In genomic region chr5:20938523-20938922, GRCm38 (mm10) we compare ENCODE assay signal across 13 mouse cellular contexts. TPM values are rescaled to one million over a fixed set of nuclear protein-coding genes. Genes with fewer than 3 reads are reported as not detected.
A peak's percentile ranks its signal among the peaks of the same experiment; 100 is the strongest.
DNase-seq lines count a peak whose midpoint lies in the region; ATAC-seq lines count a peak whose summit lies in the region.
"Had no signal": no experiment of that assay in that cellular context is flagged by ENCODE, and none has a peak within 500 bp of the region (broad histone marks: within the 10 kb centered on the region; RNA-seq: fewer than 3 reads in every experiment).

No protein-coding gene starts in this region.

- H3K9ac ChIP-seq in heart, embryonic 15.5 days, result no peak overlapping the region
- no peak overlapping the region for H3K9ac ChIP-seq in neural tube, embryonic 15.5 days (replicated peaks)
- H3K9ac ChIP-seq: hindbrain, embryonic 15.5 days; stomach, embryonic 15.5 days had no signal

- no peak overlapping the region for H3K4me3 ChIP-seq in heart, embryonic 15.5 days
- H3K4me3 ChIP-seq in brown adipose tissue, adult 24 weeks (ENCODE audit: insufficient read depth, low read depth, low read length), result no peak overlapping the region
- H3K4me3 ChIP-seq in neural tube, embryonic 15.5 days (replicated peaks), result no peak overlapping the region
- H3K4me3 ChIP-seq: hindbrain, embryonic 15.5 days; myocyte; stomach, embryonic 15.5 days had no signal

- H3K4me2 ChIP-seq in heart, embryonic 15.5 days, result peak overlapping the region; percentile 37
- H3K4me2 ChIP-seq in neural tube, embryonic 15.5 days, result no peak overlapping the region
- H3K4me2 ChIP-seq: hindbrain, embryonic 15.5 days; stomach, embryonic 15.5 days had no signal

- H3K4me1 ChIP-seq in heart, embryonic 15.5 days (replicated peaks), result peaks cover 64% of the 10 kb centered on the region
- peaks cover 34% of the 10 kb centered on the region for H3K4me1 ChIP-seq in brown adipose tissue, adult 24 weeks (ENCODE audit: control insufficient read depth, insufficient read depth, insufficient read length, low read length)
- peaks cover 19% of the 10 kb centered on the region for H3K4me1 ChIP-seq in neural tube, embryonic 15.5 days

- WGBS in heart, embryonic 15.5 days, result 45% methylated on average over 5 of the region's 5 CpGs
- 73% methylated on average over 5 of the region's 5 CpGs for WGBS in neural tube, embryonic 15.5 days

- ATAC-seq in heart, embryonic 15.5 days (replicated peaks; ENCODE audit: insufficient number of reproducible peaks, insufficient read depth, low FRiP score, low read depth), result no peak
- ATAC-seq in neural tube, embryonic 15.5 days (ENCODE audit: low FRiP score), result peak; percentile 36; the same call in 1 of the 2 replicates

- DNase-seq in heart, postnatal 14 days, result no peak
- DNase-seq in right cerebral cortex, postnatal 25 days, result peak; percentile 17
- no peak for DNase-seq in right cerebral cortex, postnatal 10 days (ENCODE audit: low spot score in 2 of 2)
- no peak for DNase-seq in spleen, postnatal 36 days (ENCODE audit: low spot score in 2 of 2)
- DNase-seq in gastrocnemius, postnatal 4 days (ENCODE audit: low spot score in 2 of 2), result no peak
- DNase-seq: kidney, postnatal 4 days; lung, postnatal 4 days had no signal

- H3K27ac ChIP-seq in heart, embryonic 15.5 days, result peak overlapping the region; percentile 87
- peak overlapping the region; percentile 16; the same call in 1 of the 2 replicates for H3K27ac ChIP-seq in brown adipose tissue, adult 24 weeks (replicated peaks; ENCODE audit: low read depth, low read length)
- no peak overlapping the region for H3K27ac ChIP-seq in neural tube, embryonic 15.5 days (replicated peaks)
- H3K27ac ChIP-seq: hindbrain, embryonic 15.5 days; stomach, embryonic 15.5 days had no signal

- intact Hi-C loops in heart, postnatal 14 days (cut with DNase I), result no loop called here

- H3K9me3 ChIP-seq in heart, embryonic 15.5 days (replicated peaks), result no peaks in the 10 kb centered on the region
- no peaks in the 10 kb centered on the region for H3K9me3 ChIP-seq in neural tube, embryonic 15.5 days (replicated peaks)
- H3K9me3 ChIP-seq: hindbrain, embryonic 15.5 days; stomach, embryonic 15.5 days had no signal

- H3K27me3 ChIP-seq in heart, embryonic 15.5 days, result no peaks in the 10 kb centered on the region
- H3K27me3 ChIP-seq in neural tube, embryonic 15.5 days (replicated peaks), result no peaks in the 10 kb centered on the region
- H3K27me3 ChIP-seq: hindbrain, embryonic 15.5 days; stomach, embryonic 15.5 days had no signal

- no peaks in the 10 kb centered on the region for H3K36me3 ChIP-seq in heart, embryonic 15.5 days
- H3K36me3 ChIP-seq in neural tube, embryonic 15.5 days, result no peaks in the 10 kb centered on the region
- H3K36me3 ChIP-seq: hindbrain, embryonic 15.5 days; stomach, embryonic 15.5 days had no signal

RNA-seq across cellular contexts. Expression of gene Rsbn1l, which starts 17.7 kb away (rescaled TPM):
- 5.6 and 6.4 TPM in 2 replicates for polyA plus RNA-seq in heart, embryonic 15.5 days (2015; fragmentation: Nextera tagmentation; extraction: Ambion mirVana)
- total RNA-seq in heart, postnatal 14 days (2021), result 10 to 100 TPM; 14.2 to 16.3 TPM
- 4.8 and 6.7 TPM in 2 replicates for polyA plus RNA-seq in brown adipose tissue, adult 24 weeks (2012; ENCODE audit: insufficient read depth, insufficient read length, missing spikeins)
- 4.4 and 4.9 TPM in 2 replicates for polyA plus RNA-seq in neural tube, embryonic 15.5 days (2015; fragmentation: Nextera tagmentation; extraction: Ambion mirVana)
- 10 to 100 TPM; 12.5 to 14.0 TPM for total RNA-seq in gastrocnemius, postnatal 4 days (2021)

RNA-seq across cellular contexts. Expression of gene Tmem60, which starts 56.5 kb away (rescaled TPM):
- polyA plus RNA-seq in heart, embryonic 15.5 days (2015; fragmentation: Nextera tagmentation; extraction: Ambion mirVana), result 45.3 and 47.6 TPM in 2 replicates
- total RNA-seq in heart, postnatal 14 days (2021), result 10 to 100 TPM; 22.0 to 22.3 TPM
- 46.3 and 66.7 TPM in 2 replicates for polyA plus RNA-seq in brown adipose tissue, adult 24 weeks (2012; ENCODE audit: insufficient read depth, insufficient read length, missing spikeins)
- 67.5 and 71.1 TPM in 2 replicates for polyA plus RNA-seq in neural tube, embryonic 15.5 days (2015; fragmentation: Nextera tagmentation; extraction: Ambion mirVana)
- total RNA-seq in gastrocnemius, postnatal 4 days (2021), result 10 to 100 TPM; 18.4 to 20.8 TPM

RNA-seq across cellular contexts. Expression of gene Phtf2, which starts 56.6 kb away (rescaled TPM):
- 31.2 and 32.9 TPM in 2 replicates for polyA plus RNA-seq in heart, embryonic 15.5 days (2015; fragmentation: Nextera tagmentation; extraction: Ambion mirVana)
- total RNA-seq in heart, postnatal 14 days (2021), result 10 to 100 TPM; 70.3 to 82.1 TPM
- 9.7 and 16.3 TPM in 2 replicates for polyA plus RNA-seq in brown adipose tissue, adult 24 weeks (2012; ENCODE audit: insufficient read depth, insufficient read length, missing spikeins)
- polyA plus RNA-seq in neural tube, embryonic 15.5 days (2015; fragmentation: Nextera tagmentation; extraction: Ambion mirVana), result 23.8 and 25.5 TPM in 2 replicates
- 10 to 100 TPM; 74.8 to 94.0 TPM for total RNA-seq in gastrocnemius, postnatal 4 days (2021)
